Mouse (Mus musculus) megakaryocyte, embryonic 14.5 days (primary cell): ENCODE measurements around the gene Pkd1.

Experiments used
- FLI1 ChIP-seq: IDR thresholded peaks from 2 replicates; pipeline ENCODE4 v1.6.1; 2012; ENCODE audit warnings: low read length, inconsistent platforms, mixed read lengths
- GATA1 ChIP-seq: IDR thresholded peaks from 3 replicates; pipeline ENCODE4 v1.6.1; 2012; ENCODE audit warnings: mixed read lengths, low read length, inconsistent platforms, borderline replicate concordance

DNA sequence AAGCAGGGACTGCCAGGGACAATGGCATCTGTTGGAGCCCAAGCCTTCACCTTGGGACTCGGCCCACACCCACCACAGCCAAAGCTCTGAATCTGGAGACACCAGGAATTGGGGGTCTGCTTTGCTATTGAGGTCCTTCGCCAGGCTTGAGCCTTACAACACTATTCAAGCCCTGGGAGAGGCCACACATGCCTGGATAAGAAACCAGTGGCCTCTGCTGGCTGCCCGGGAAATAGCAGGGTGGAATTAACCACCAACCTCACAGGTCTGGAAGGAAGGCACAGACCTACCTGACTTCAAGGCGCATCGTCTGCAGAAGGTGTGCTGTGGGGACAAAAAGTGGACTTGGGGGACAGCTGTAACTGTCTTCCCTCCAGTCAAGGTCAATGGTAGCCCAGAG is 36.0 kb upstream of the Pkd1 start:
- no peak for TF ChIP-seq GATA1
- TF ChIP-seq FLI1, result no peak
